Mouse (Mus musculus) liver, embryonic 14 days (tissue): ENCODE measurements around the gene Cul4b. TPM values are rescaled to one million over a fixed set of nuclear protein-coding genes. Genes with fewer than 3 reads are reported as not detected.

Experiments
- polyA plus RNA-seq: library from polyadenylated mRNA; depleted of rRNA; stranded (reverse); fragments of >200 nt; gene quantifications from 2 replicates; pipeline ENCODE4 v1.2.3, GENCODE M21; 2012; rRNA removed

Cul4b gene
- polyA plus RNA-seq, result 7.6 and 9.4 TPM in 2 replicates

GRCm38 (mm10) chrX:38576078-38576477, at the start of gene Cul4b:
Cul4b (minus strand) TSS chrX:38576196.

GRCm38 (mm10) chrX:38600177-38600994, 24.4 kb upstream of the Cul4b start, which contains the start of gene Mcts1:
Mcts1 (plus strand) TSS chrX:38600578.

Other genes starting within 250 kb of the Cul4b start
- 30.8 and 36.4 TPM in 2 replicates for gene Lamp2, start 119.7 kb downstream of the Cul4b start, polyA plus RNA-seq
- gene Mcts1, start 24.4 kb upstream of the Cul4b start, polyA plus RNA-seq, result 28.8 and 29.0 TPM in 2 replicates
- 9.0 and 10.8 TPM in 2 replicates for gene C1galt1c1, start 58.9 kb upstream of the Cul4b start, polyA plus RNA-seq
- 0.06 and 0.13 TPM in 2 replicates for gene 6030498E09Rik, start 196.5 kb upstream of the Cul4b start, polyA plus RNA-seq